Mouse (Mus musculus): ENCODE measurements around the gene Zfp708. TPM values are rescaled to one million over a fixed set of nuclear protein-coding genes. Genes with fewer than 3 reads are reported as not detected.
"Not testable (repeated sequence)": the region's sequence is repeated elsewhere in the genome, so short reads cannot be mapped to it uniquely, and the experiment has no call there.

The Zfp708 gene
- polyA plus RNA-seq (2015; fragmentation: Nextera tagmentation; extraction: Ambion mirVana), result 3.6 and 4.6 TPM in 2 replicates

DNA sequence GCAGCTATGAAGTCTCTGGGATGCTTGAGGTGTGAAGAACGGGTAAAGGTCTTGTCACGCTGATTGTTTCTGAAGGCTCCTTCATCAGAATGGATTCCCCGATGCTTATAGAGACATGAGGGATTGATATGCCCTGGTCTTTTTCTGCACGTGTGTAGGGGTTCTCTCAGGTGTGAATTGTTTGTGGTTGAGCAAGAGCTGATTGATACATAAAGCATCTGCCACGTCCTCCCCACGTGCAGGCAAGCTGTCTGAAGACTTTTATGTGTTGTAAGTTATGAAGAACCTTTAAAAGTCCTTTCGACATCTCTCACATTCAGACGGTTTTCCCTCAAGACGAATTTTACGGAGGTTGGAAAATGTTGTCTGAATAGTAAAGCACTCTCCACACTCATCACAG is at the start of gene Zfp708:
Gene Zfp708, minus strand, starts transcription at position 101 of the 400 bp plus-strand sequence.
- H3K9me3 ChIP-seq, result no peaks in the 10 kb centered on the region
- 88% methylated on average over 10 of the region's 10 CpGs for WGBS
- no peak within 1 kb of the TSS for H3K4me3 ChIP-seq (replicated peaks)

DNA sequence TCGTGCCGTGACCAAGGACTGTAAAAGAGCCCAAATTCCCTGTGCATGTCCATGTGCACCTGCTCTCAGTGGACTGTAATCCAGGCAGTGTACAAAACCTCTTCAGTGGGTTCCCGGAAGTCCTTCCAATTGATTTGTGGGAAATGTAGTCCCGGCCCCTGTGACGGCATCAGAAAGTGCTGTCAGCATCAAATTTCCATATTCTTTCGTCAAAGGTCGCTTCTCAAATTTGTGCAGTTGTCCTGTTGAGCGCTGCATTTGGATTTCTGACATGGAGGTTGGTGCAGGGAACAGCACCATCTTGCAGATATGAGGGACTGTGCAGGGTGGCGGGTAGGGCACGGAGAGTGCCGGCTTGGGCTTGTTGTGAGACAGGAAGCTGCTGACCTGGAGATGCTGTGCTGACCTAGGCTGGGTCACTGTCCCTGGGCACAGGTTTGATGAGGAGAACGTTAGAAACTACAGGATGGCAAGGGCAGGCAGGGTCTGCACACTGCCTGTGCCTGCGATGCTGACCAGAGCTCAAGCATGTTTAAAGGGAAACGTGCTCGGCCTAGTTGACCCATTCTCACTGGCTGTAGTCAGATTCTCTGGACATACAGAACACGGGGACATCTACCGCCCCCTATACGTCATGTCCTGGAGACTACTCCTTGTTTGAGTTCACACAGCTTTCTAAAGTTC is 30.4 kb upstream of the Zfp708 start:
- ATAC-seq, result peak; percentile 98
- Histone ChIP-seq H3K9me3 (no peaks in the 10 kb centered on the region), H3K36me3 (no peaks in the 10 kb centered on the region), H3K4me3 (replicated peaks) (peak overlapping the region; percentile 66), H3K4me1 (replicated peaks) (no peaks in the 10 kb centered on the region), H3K4me2 (replicated peaks) (peak overlapping the region; percentile 83), H3K9ac (peak overlapping the region; percentile 65), H3K27ac (0 out of 2 replicates have a peak overlapping the region, but pooled peaks have one; percentile 40), H3K27me3 (replicated peaks) (no peaks in the 10 kb centered on the region)
- WGBS, result 1% methylated on average over 18 of the region's 18 CpGs

More for the DNA sequence above, at the start of gene Zfp708:
- Histone ChIP-seq H3K27me3 (replicated peaks) (no peaks in the 10 kb centered on the region), H3K4me2 (replicated peaks) (no peak within 1 kb of the TSS), H3K27ac (no peak within 1 kb of the TSS), H3K36me3 (no peaks in the 10 kb centered on the region), H3K4me1 (replicated peaks) (0 out of 2 replicates have a peak, but pooled peaks cover 3% of the 10 kb centered on the region), H3K9ac (no peak within 1 kb of the TSS)
- no peak for ATAC-seq

DNA sequence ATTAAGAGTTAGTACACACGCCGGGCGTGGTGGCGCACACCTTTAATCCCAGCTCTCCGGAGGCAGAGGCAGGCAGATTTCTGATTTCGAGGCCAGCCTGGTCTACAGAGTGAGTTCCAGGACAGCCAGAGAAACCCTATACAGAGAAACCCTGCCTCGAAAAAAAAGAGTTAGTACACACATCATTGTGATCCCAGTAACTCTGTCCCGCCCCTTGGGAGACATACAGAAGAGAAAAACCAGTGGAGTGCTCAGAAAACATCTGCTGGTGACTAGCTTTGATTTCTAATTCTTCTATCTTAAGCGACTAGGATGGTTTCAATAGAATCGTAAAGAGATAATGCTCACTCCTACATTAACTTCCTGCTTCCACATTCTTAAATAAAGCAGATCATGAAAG is 29.7 kb upstream of the Zfp708 start:
- H3K4me2 ChIP-seq (replicated peaks), result peak overlapping the region; percentile 83; the same call in 1 of the 2 replicates
- H3K27me3 ChIP-seq (replicated peaks); H3K9me3 ChIP-seq; H3K36me3 ChIP-seq; H3K4me3 ChIP-seq (replicated peaks); H3K9ac ChIP-seq; H3K4me1 ChIP-seq (replicated peaks); H3K27ac ChIP-seq: not testable (repeated sequence)
- 76% methylated on average over 10 of the region's 10 CpGs for WGBS
- peak; percentile 4; the same call in 1 of the 2 replicates for ATAC-seq

DNA sequence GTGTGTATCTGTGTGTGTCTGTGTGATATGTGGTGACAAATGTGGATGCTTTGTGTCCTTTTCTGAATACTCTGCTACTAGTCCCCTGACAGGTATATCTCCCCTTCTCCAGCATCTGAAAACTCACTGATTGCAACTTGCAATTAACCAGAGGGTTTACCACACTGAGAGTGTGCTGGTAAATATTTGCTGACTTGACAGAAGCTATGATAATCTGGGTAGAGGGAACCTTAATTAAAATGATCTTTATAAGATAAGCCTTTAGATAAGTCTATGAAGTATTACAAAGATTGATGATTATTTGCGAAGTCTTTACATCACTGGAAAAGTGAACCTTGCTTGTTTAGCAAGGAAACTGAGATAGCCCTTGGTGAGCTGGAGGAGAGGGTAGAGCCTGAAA is 26.7 kb upstream of the Zfp708 start:
- WGBS, result 91% methylated on average over 1 of the region's 1 CpGs
- H3K4me1 ChIP-seq (replicated peaks), result no peaks in the 10 kb centered on the region
- no peak overlapping the region for H3K4me3 ChIP-seq (replicated peaks)
- no peak overlapping the region for H3K9ac ChIP-seq
- H3K27ac ChIP-seq, result no peak overlapping the region
- no peaks in the 10 kb centered on the region for H3K36me3 ChIP-seq
- no peak overlapping the region for H3K4me2 ChIP-seq (replicated peaks)
- no peaks in the 10 kb centered on the region for H3K9me3 ChIP-seq
- H3K27me3 ChIP-seq (replicated peaks), result no peaks in the 10 kb centered on the region
- no peak for ATAC-seq

DNA sequence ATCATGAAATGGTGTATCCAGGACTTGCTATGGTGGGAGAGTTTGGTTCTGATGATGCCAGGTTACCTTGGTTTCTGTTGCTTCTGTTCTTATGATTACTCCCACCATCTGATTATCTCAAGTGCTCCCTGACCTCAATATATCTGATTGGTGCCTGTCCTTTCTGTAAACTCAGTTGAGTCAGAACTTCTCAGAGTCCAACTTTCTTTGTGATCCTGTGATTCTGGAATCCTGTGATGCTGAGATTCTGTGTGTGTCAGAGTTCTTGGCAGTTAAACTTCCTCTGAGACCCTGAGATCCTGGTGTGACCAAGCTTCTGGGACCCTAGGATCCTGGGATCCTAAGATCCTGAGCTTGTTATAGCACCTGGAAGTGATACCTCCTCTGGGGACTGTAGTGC is 23.6 kb upstream of the Zfp708 start, which contains the start of gene Zfp759:
Gene Zfp759, plus strand, starts transcription at position 301 of the 400 bp plus-strand sequence.
- H3K4me2 ChIP-seq (replicated peaks); H3K4me1 ChIP-seq (replicated peaks); H3K4me3 ChIP-seq (replicated peaks); ATAC-seq; H3K36me3 ChIP-seq; H3K27ac ChIP-seq; H3K9me3 ChIP-seq; H3K27me3 ChIP-seq (replicated peaks); H3K9ac ChIP-seq: not testable (repeated sequence)

GRCm38 (mm10) chr13:67116163-67116562 is 18.4 kb upstream of the Zfp708 start, which contains the start of gene Rslcan18:
Rslcan18 (minus strand) TSS chr13:67116263.
- not testable (repeated sequence) for H3K4me2 ChIP-seq (replicated peaks); H3K9me3 ChIP-seq; H3K4me3 ChIP-seq (replicated peaks); H3K36me3 ChIP-seq; H3K9ac ChIP-seq; H3K4me1 ChIP-seq (replicated peaks); ATAC-seq; H3K27me3 ChIP-seq (replicated peaks); H3K27ac ChIP-seq
- WGBS, result 90% methylated on average over 8 of the region's 8 CpGs

DNA sequence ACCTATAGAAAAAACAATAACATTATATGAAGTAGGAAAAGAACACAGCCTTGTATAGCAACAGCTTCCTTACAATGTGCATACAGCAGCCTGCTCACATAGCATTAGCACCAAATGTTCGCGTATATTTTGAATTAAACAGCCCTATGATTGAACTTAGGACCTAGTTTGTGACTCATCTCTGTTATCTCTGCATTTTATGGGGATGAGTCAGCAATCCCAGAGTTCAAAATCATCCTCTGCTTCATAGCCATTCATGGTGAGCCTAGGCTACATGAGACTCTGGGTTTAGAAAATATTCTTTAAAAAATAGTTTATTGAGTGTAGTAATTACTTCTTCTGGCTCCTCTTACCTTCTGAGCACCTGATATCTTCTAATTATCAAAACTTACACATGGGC is 15.5 kb upstream of the Zfp708 start:
- Histone ChIP-seq H3K4me3 (replicated peaks) (no peak overlapping the region), H3K9ac (no peak overlapping the region), H3K9me3 (no peaks in the 10 kb centered on the region), H3K4me1 (replicated peaks) (no peaks in the 10 kb centered on the region), H3K27ac (no peak overlapping the region), H3K36me3 (no peaks in the 10 kb centered on the region), H3K27me3 (replicated peaks) (no peaks in the 10 kb centered on the region), H3K4me2 (replicated peaks) (no peak overlapping the region)
- no peak for ATAC-seq
- 86% methylated on average over 2 of the region's 2 CpGs for WGBS

GRCm38 (mm10) chr13:67112096-67112495 is 14.3 kb upstream of the Zfp708 start:
- no peak for ATAC-seq
- H3K27me3 ChIP-seq (replicated peaks), result no peaks in the 10 kb centered on the region
- H3K4me1 ChIP-seq (replicated peaks), result peaks cover 5% of the 10 kb centered on the region
- H3K9me3 ChIP-seq, result no peaks in the 10 kb centered on the region
- no peaks in the 10 kb centered on the region for H3K36me3 ChIP-seq
- no peak overlapping the region for H3K4me2 ChIP-seq (replicated peaks)
- 82% methylated on average over 12 of the region's 12 CpGs for WGBS
- no peak overlapping the region for H3K9ac ChIP-seq
- no peak overlapping the region for H3K4me3 ChIP-seq (replicated peaks)
- H3K27ac ChIP-seq, result no peak overlapping the region

DNA sequence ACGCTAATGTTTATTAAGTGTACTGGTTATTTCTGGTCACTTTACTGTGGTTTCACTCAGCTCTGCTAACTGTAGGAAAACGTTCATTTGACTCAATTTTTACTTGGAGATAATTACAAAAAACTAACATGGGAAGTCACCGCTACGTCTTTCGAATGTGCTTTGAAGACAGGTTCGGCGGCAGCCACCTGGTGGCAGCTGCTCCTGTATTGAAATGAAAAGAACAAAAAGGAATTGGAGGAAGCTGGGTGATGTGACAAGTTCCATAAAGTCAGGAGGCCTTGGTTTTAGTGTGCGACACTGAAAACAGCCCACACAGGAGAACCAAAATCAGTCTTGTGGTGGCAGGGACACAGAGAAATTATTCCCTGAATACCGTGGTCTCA is 11.0 kb upstream of the Zfp708 start:
- Histone ChIP-seq H3K36me3 (peaks cover 3% of the 10 kb centered on the region; the same call in 1 of the 2 replicates), H3K27ac (no peak overlapping the region), H3K4me3 (replicated peaks) (peak overlapping the region; percentile 51), H3K9me3 (no peaks in the 10 kb centered on the region), H3K27me3 (replicated peaks) (no peaks in the 10 kb centered on the region), H3K9ac (no peak overlapping the region), H3K4me2 (replicated peaks) (peak overlapping the region; percentile 24), H3K4me1 (replicated peaks) (peaks cover 5% of the 10 kb centered on the region)
- peak; percentile 75 for ATAC-seq
- WGBS, result 4% methylated on average over 9 of the region's 9 CpGs

GRCm38 (mm10) chr13:67108194-67108820 is 10.5 kb upstream of the Zfp708 start, which contains the start of gene Gm28557:
Gm28557 (minus strand) TSS chr13:67108604.
- Histone ChIP-seq H3K27me3 (replicated peaks) (no peaks in the 10 kb centered on the region), H3K4me2 (replicated peaks) (peak within 1 kb of the TSS; percentile 75), H3K36me3 (peaks cover 3% of the 10 kb centered on the region; the same call in 1 of the 2 replicates), H3K9ac (peak within 1 kb of the TSS; percentile 67), H3K27ac (peak within 1 kb of the TSS; percentile 89), H3K4me1 (replicated peaks) (peaks cover 5% of the 10 kb centered on the region), H3K4me3 (replicated peaks) (peak within 1 kb of the TSS; percentile 51), H3K9me3 (no peaks in the 10 kb centered on the region)
- peak; percentile 99 for ATAC-seq
- WGBS, result under 1% methylated on average over 17 of the region's 17 CpGs

DNA sequence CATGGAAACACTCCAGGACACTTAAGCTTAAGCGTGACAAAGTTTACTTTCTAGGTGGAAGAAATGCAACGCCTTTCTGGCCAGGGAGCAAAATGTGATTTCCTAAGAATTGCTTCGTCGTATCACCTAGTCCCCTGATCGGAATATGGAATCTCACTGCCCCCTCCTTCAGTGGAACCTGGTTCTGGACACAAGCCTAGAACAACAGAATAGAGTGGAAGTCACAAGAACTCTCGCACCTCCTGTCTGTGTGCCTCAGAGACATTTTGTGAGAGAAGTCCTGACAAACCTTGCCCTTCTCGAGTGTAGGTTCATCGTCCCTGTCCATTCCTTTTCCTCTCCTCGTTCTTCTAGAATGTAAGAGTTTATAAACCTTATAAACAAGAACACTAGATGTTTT is 9.9 kb upstream of the Zfp708 start:
- no peaks in the 10 kb centered on the region for H3K9me3 ChIP-seq
- peak overlapping the region; percentile 75 for H3K4me2 ChIP-seq (replicated peaks)
- peaks cover 3% of the 10 kb centered on the region; the same call in 1 of the 2 replicates for H3K36me3 ChIP-seq
- peak overlapping the region; percentile 67 for H3K9ac ChIP-seq
- peak overlapping the region; percentile 89; the same call in 1 of the 2 replicates for H3K27ac ChIP-seq
- H3K4me3 ChIP-seq (replicated peaks), result peak overlapping the region; percentile 51
- H3K27me3 ChIP-seq (replicated peaks), result no peaks in the 10 kb centered on the region
- H3K4me1 ChIP-seq (replicated peaks), result peaks cover 5% of the 10 kb centered on the region
- 46% methylated on average over 9 of the region's 9 CpGs for WGBS
- peak; percentile 17 for ATAC-seq

- H3K4me1 ChIP-seq (replicated peaks), result 0 out of 2 replicates have a peak, but pooled peaks cover 3% of the 10 kb centered on the region
- H3K36me3 ChIP-seq, result no peaks in the 10 kb centered on the region
- no peak overlapping the region for H3K9ac ChIP-seq
- H3K4me3 ChIP-seq (replicated peaks), result no peak overlapping the region
- no peaks in the 10 kb centered on the region for H3K9me3 ChIP-seq
- WGBS, result 77% methylated on average over 1 of the region's 1 CpGs
- no peaks in the 10 kb centered on the region for H3K27me3 ChIP-seq (replicated peaks)
- no peak overlapping the region for H3K4me2 ChIP-seq (replicated peaks)
- H3K27ac ChIP-seq, result no peak overlapping the region
- no peak for ATAC-seq
Measured at GRCm38 (mm10) chr13:67090154-67090553, 7.6 kb downstream of the Zfp708 start.

Data from intestine, embryonic 15.5 days (tissue).